Mouse (Mus musculus) heart, postnatal 0 days (tissue): ENCODE results near the gene Pcnx. TPM values are rescaled to one million over a fixed set of nuclear protein-coding genes. Genes with fewer than 3 reads are reported as not detected.

Source experiments
- ATAC-seq: fragments of 200-750 bp; cut with Nextera tagmentation; 2 replicates; pipeline ENCODE4 v1.8.0; 2017; ENCODE audit warnings: low read depth, moderate number of reproducible peaks, moderate library complexity; ENCODE audit not compliant: insufficient read depth
- DNase-seq: peaks from one replicate; pipeline ENCODE4 v3.0.0-alpha.2; 2016; ENCODE audit warnings: low spot score
- H3K27ac ChIP-seq: fragments of 300-500 bp; sonication (generic); 2 replicates; pipeline ENCODE4 v1.5.1; 2014; ENCODE audit warnings: low read depth, mild to moderate bottlenecking
- H3K27me3 ChIP-seq: fragments of 300-500 bp; sonication (generic); 2 replicates; pipeline ENCODE4 v1.6.1; 2014; ENCODE audit warnings: low read length, mixed read lengths; ENCODE audit not compliant: control insufficient read depth, insufficient read depth
- H3K36me3 ChIP-seq: fragments of 300-500 bp; sonication (generic); replicated peaks from 2 replicates; pipeline ENCODE4 v1.6.1; 2014; ENCODE audit warnings: low read length, mixed read lengths; ENCODE audit not compliant: control insufficient read depth, insufficient read depth
- H3K4me1 ChIP-seq: fragments of 300-500 bp; sonication (generic); 2 replicates; pipeline ENCODE4 v1.6.1; 2014; ENCODE audit warnings: antibody characterized with exemption; ENCODE audit not compliant: control insufficient read depth, insufficient read depth
- H3K4me2 ChIP-seq: fragments of 300-500 bp; sonication (generic); 2 replicates; pipeline ENCODE4 v1.6.1; 2014; ENCODE audit warnings: low read depth, mild to moderate bottlenecking, low read length, moderate library complexity
- H3K4me3 ChIP-seq: fragments of 300-500 bp; sonication (generic); 2 replicates; pipeline ENCODE4 v1.5.1; 2014; ENCODE audit warnings: low read depth, low read length
- H3K9ac ChIP-seq: fragments of 300-500 bp; sonication (generic); replicated peaks from 2 replicates; pipeline ENCODE4 v1.6.1; 2014; ENCODE audit warnings: low read depth, low read length, mixed read lengths
- H3K9me3 ChIP-seq: fragments of 300-500 bp; sonication (generic); replicated peaks from 2 replicates; pipeline ENCODE4 v1.6.1; 2016; ENCODE audit warnings: low read length; ENCODE audit not compliant: control insufficient read depth
- CTCF ChIP-seq: IDR thresholded peaks from 2 replicates; pipeline ENCODE4 v1.5.1; 2016; ENCODE audit warnings: antibody characterized with exemption, control low read depth, low read depth
- EP300 ChIP-seq: IDR thresholded peaks from 2 replicates; pipeline ENCODE4 v1.6.1; 2016; ENCODE audit warnings: antibody characterized with exemption, low read depth
- WGBS: fragments of 180-500 bp; shearing (Covaris S2); extraction: QIAGEN DNeasy Blood & Tissue Kit; methylation state at CpG from one replicate; pipeline ENCODE4 v1.1.7; 2014; 5-methylcytosine and 5-hydroxymethylcytosine counted together
- polyA plus RNA-seq: library from polyadenylated mRNA; unstranded; fragments of >200 nt; fragmentation: Nextera tagmentation; extraction: Ambion mirVana; gene quantifications from 2 replicates; pipeline ENCODE4 v1.2.1, GENCODE M21; 2015
- total RNA-seq: library from RNA; depleted of rRNA; stranded (reverse); fragments of >200 nt; gene quantifications from 2 replicates; pipeline ENCODE4 v1.2.3, GENCODE M21; 2014; ENCODE audit warnings: low replicate concordance

Gene Pcnx
- total and polyA plus RNA-seq, 2 experiments from 2014 or later, result 9.3 to 37.4 TPM

GRCm38 (mm10) chr12:81927163-81927562, 67.3 kb downstream of the Pcnx start:
- no peaks in the 10 kb centered on the region for H3K27me3 ChIP-seq
- H3K4me2 ChIP-seq, result no peak overlapping the region
- H3K9me3 ChIP-seq, result no peaks in the 10 kb centered on the region
- 75% methylated on average over 5 of the region's 5 CpGs for WGBS
- ATAC-seq (no peak), DNase-seq (no peak)
- no peak overlapping the region for H3K4me3 ChIP-seq
- H3K9ac ChIP-seq, result no peak overlapping the region
- no peaks in the 10 kb centered on the region for H3K36me3 ChIP-seq
- no peak overlapping the region for H3K27ac ChIP-seq
- TF ChIP-seq CTCF (no peak), EP300 (no peak)
- no peaks in the 10 kb centered on the region for H3K4me1 ChIP-seq

- no peak for TF ChIP-seq EP300
- TF ChIP-seq CTCF, result no peak
- 73% methylated on average over 19 of the region's 19 CpGs for WGBS
- H3K27me3 ChIP-seq, result no peaks in the 10 kb centered on the region
- no peaks in the 10 kb centered on the region for H3K9me3 ChIP-seq
- no peak overlapping the region for H3K4me3 ChIP-seq
- ATAC-seq, result no peak
- DNase-seq, result no peak
- H3K36me3 ChIP-seq, result no peaks in the 10 kb centered on the region
- H3K9ac ChIP-seq, result no peak overlapping the region
- H3K4me2 ChIP-seq, result no peak overlapping the region
- no peak overlapping the region for H3K27ac ChIP-seq
- no peaks in the 10 kb centered on the region for H3K4me1 ChIP-seq
Observed at GRCm38 (mm10) chr12:81927643-81928381, 68.0 kb downstream of the Pcnx start.

- ATAC-seq (no peak), DNase-seq (no peak)
- no peaks in the 10 kb centered on the region for H3K9me3 ChIP-seq
- no peak overlapping the region for H3K4me2 ChIP-seq
- 0 out of 2 replicates have a peak, but pooled peaks cover under 1% of the 10 kb centered on the region for H3K36me3 ChIP-seq
- no peak overlapping the region for H3K4me3 ChIP-seq
- no peak overlapping the region for H3K9ac ChIP-seq
- H3K27ac ChIP-seq, result no peak overlapping the region
- TF ChIP-seq EP300 (no peak), CTCF (no peak)
- H3K4me1 ChIP-seq, result no peaks in the 10 kb centered on the region
- H3K27me3 ChIP-seq, result no peaks in the 10 kb centered on the region
- WGBS, result 76% methylated on average over 6 of the region's 6 CpGs
Observed at GRCm38 (mm10) chr12:81928382-81928770, 68.6 kb downstream of the Pcnx start.

GRCm38 (mm10) chr12:81932015-81932414, 72.2 kb downstream of the Pcnx start:
- Histone ChIP-seq H3K9ac (no peak overlapping the region), H3K27ac (peak overlapping the region; percentile 41; the same call in 1 of the 2 replicates), H3K4me3 (no peak overlapping the region), H3K36me3 (peaks cover 7% of the 10 kb centered on the region; the same call in 1 of the 2 replicates), H3K4me1 (peaks cover 4% of the 10 kb centered on the region), H3K27me3 (no peaks in the 10 kb centered on the region), H3K9me3 (no peaks in the 10 kb centered on the region), H3K4me2 (no peak overlapping the region; the same call in 1 of the 2 replicates)
- ATAC-seq, result 0 out of 2 replicates have a peak, but pooled peaks have one; percentile 47
- no peak for TF ChIP-seq EP300
- TF ChIP-seq CTCF, result no peak
- WGBS, result 44% methylated on average over 13 of the region's 13 CpGs
- peak; percentile 33 for DNase-seq

- Histone ChIP-seq H3K4me2 (no peak overlapping the region), H3K27me3 (no peaks in the 10 kb centered on the region), H3K27ac (no peak overlapping the region), H3K9me3 (no peaks in the 10 kb centered on the region), H3K4me1 (peaks cover 4% of the 10 kb centered on the region), H3K9ac (no peak overlapping the region), H3K36me3 (peaks cover 7% of the 10 kb centered on the region; the same call in 1 of the 2 replicates), H3K4me3 (no peak overlapping the region)
- 57% methylated on average over 5 of the region's 5 CpGs for WGBS
- DNase-seq, result no peak
- no peak for TF ChIP-seq EP300
- TF ChIP-seq CTCF, result no peak
- ATAC-seq, result no peak
Observed at GRCm38 (mm10) chr12:81933430-81933829, 73.6 kb downstream of the Pcnx start.
